Mouse (Mus musculus): ENCODE measurements at regions not wholly inside any gene's neighbourhood (a gene's known extent, or its start where the extent isn't known, plus 50 kb on each side); places are given as distances from the start of the nearest gene placed in this dataset.
"Not testable (repeated sequence)": the region's sequence is repeated elsewhere in the genome, so short reads cannot be mapped to it uniquely, and the experiment has no call there.

- TF ChIP-seq CTCF (IDR thresholded peaks at IDR 0.05; ENCODE audit: control insufficient read depth, insufficient read depth, insufficient replicate concordance, low read depth, low read length); POLR2A (IDR thresholded peaks at IDR 0.05; ENCODE audit: control insufficient read depth, low read depth, low read length): not testable (repeated sequence)
Observed at GRCm38 (mm10) chr14:53033221-53033620, 537.7 kb upstream of the Olfr1507 start.

Data from testis, adult 2 months (tissue).